Mouse (Mus musculus): ENCODE results near the gene Abcc1. TPM values are rescaled to one million over a fixed set of nuclear protein-coding genes. Genes with fewer than 3 reads are reported as not detected.

Abcc1 gene
- total and polyA plus RNA-seq, 2 experiments from 2014 or later = 2.0 to 6.7 TPM

DNA sequence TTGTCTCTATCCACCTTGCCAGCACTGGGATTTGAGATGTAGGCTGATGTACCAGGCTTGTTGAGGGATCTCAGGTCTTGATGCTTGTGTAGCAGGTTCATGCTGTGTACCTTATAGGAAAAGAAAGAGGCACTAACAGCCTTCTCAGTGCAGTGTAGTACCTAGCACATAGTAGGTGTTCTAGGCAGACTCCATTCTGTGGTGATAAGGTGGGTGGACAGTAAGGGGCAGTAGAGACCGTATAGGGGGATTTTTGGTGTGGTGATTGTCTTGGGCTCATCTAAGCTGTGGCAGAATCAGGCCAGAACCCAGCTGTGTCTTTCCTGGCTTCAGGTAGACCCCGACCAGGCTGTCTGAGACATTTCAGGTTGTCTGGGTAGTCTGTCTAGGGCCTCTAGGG, 15.0 kb downstream of the Abcc1 start:
- ATAC-seq (ENCODE audit: insufficient read depth, low read depth) = no peak
- peaks cover 6% of the 10 kb centered on the region for H3K4me1 ChIP-seq (ENCODE audit: control insufficient read depth, insufficient read depth)
- no peak overlapping the region for H3K4me3 ChIP-seq (ENCODE audit: low read depth, low read length)
- H3K9ac ChIP-seq (replicated peaks; ENCODE audit: low read depth, low read length) = no peak overlapping the region
- no peaks in the 10 kb centered on the region for H3K9me3 ChIP-seq (replicated peaks; ENCODE audit: control insufficient read depth, low read length)
- H3K27me3 ChIP-seq (ENCODE audit: control insufficient read depth, insufficient read depth, low read length) = no peaks in the 10 kb centered on the region
- H3K27ac ChIP-seq (ENCODE audit: low read depth) = no peak overlapping the region
- no peaks in the 10 kb centered on the region for H3K36me3 ChIP-seq (replicated peaks; ENCODE audit: control insufficient read depth, insufficient read depth, low read length)
- no peak for DNase-seq (ENCODE audit: low spot score)
- no peak for TF ChIP-seq CTCF (IDR thresholded peaks at IDR 0.05; ENCODE audit: low read depth)
- TF ChIP-seq EP300 (IDR thresholded peaks at IDR 0.05; ENCODE audit: low read depth) = no peak
- 75% methylated on average over 2 of the region's 2 CpGs for WGBS
- no peak overlapping the region for H3K4me2 ChIP-seq (ENCODE audit: low read depth, low read length)

DNA sequence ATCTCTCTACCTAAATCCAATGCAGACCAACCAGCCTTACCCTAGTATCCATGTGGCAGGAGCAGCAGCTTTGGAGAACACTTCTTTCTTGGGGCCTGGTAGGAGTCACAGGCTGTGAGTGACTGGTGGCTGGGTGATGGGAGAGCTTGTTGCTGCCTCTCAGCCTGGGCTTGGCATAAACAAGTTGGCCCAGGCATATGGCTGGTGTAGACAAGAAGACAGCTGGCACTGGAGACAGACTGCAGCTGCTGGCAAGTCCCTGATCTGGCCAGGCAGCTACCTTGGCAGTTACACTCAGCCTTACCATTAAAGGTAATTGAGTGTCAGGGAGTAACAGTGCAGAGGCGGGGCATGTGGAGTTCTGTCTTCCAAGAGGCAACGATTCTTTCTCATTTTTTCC, 16.0 kb downstream of the Abcc1 start:
- Histone ChIP-seq H3K27me3 (ENCODE audit: control insufficient read depth, insufficient read depth, low read length) (no peaks in the 10 kb centered on the region), H3K4me3 (ENCODE audit: low read depth, low read length) (no peak overlapping the region), H3K9me3 (replicated peaks; ENCODE audit: control insufficient read depth, low read length) (no peaks in the 10 kb centered on the region), H3K4me1 (ENCODE audit: control insufficient read depth, insufficient read depth) (no peaks in the 10 kb centered on the region), H3K4me2 (ENCODE audit: low read depth, low read length) (no peak overlapping the region), H3K27ac (ENCODE audit: low read depth) (peak overlapping the region; percentile 67), H3K9ac (replicated peaks; ENCODE audit: low read depth, low read length) (no peak overlapping the region), H3K36me3 (replicated peaks; ENCODE audit: control insufficient read depth, insufficient read depth, low read length) (no peaks in the 10 kb centered on the region)
- DNase-seq (ENCODE audit: low spot score) = no peak
- WGBS = 47% methylated on average over 2 of the region's 2 CpGs
- peak; percentile 81 for ATAC-seq (ENCODE audit: insufficient read depth, low read depth)
- no peak for TF ChIP-seq EP300 (IDR thresholded peaks at IDR 0.05; ENCODE audit: low read depth)
- no peak for TF ChIP-seq CTCF (IDR thresholded peaks at IDR 0.05; ENCODE audit: low read depth)

DNA sequence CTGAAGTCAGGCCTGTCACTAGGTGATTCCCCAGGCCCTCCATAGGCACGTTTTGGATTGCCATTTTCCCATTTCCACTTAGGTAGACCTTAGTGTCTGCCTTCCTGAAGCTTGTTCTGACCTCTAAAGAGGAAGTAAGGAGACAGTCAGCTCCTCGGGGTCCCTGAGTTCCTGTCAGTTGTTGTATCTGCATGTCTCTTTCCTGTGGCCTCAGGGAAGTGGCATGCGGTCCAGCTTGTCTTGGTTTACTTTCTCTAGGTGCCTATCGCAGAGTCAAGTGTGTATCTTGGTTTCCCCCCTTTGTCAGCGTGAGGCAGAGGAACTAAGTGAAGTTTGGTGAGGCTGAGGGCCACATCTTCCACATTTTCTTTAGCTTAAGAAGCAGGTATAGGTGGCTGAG, 17.3 kb downstream of the Abcc1 start:
- no peak overlapping the region for H3K9ac ChIP-seq (replicated peaks; ENCODE audit: low read depth, low read length)
- H3K36me3 ChIP-seq (replicated peaks; ENCODE audit: control insufficient read depth, insufficient read depth, low read length) = no peaks in the 10 kb centered on the region
- no peaks in the 10 kb centered on the region for H3K27me3 ChIP-seq (ENCODE audit: control insufficient read depth, insufficient read depth, low read length)
- H3K9me3 ChIP-seq (replicated peaks; ENCODE audit: control insufficient read depth, low read length) = no peaks in the 10 kb centered on the region
- DNase-seq (ENCODE audit: low spot score) = no peak
- H3K4me1 ChIP-seq (ENCODE audit: control insufficient read depth, insufficient read depth) = no peaks in the 10 kb centered on the region
- no peak overlapping the region for H3K4me2 ChIP-seq (ENCODE audit: low read depth, low read length)
- WGBS = 58% methylated on average over 5 of the region's 5 CpGs
- no peak overlapping the region for H3K4me3 ChIP-seq (ENCODE audit: low read depth, low read length)
- TF ChIP-seq EP300 (IDR thresholded peaks at IDR 0.05; ENCODE audit: low read depth) = no peak
- TF ChIP-seq CTCF (IDR thresholded peaks at IDR 0.05; ENCODE audit: low read depth) = no peak
- H3K27ac ChIP-seq (ENCODE audit: low read depth) = no peak overlapping the region
- ATAC-seq (ENCODE audit: insufficient read depth, low read depth) = no peak

DNA sequence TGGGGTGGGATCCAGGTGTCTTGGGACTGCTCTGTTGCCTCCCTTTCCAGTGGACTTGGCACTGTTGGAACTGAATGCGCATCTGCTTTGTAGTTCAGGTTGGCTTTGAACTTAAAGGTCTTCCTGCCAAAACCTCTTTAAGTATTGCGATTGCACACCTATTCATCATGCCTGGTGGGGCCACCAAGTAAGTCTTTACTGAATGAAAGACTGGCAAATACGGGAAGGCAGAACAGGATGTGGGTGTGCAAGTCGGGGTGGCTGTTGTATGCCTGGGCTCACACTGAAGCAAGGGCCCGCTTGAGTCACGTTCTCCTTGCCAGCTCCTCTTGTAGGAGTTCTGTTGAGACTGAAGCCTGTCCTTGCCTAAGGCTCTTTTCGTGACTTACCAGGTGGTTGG, 18.5 kb downstream of the Abcc1 start:
- DNase-seq (ENCODE audit: low spot score) = no peak
- WGBS = 81% methylated on average over 7 of the region's 7 CpGs
- no peak for ATAC-seq (ENCODE audit: insufficient read depth, low read depth)
- no peaks in the 10 kb centered on the region for H3K27me3 ChIP-seq (ENCODE audit: control insufficient read depth, insufficient read depth, low read length)
- H3K36me3 ChIP-seq (replicated peaks; ENCODE audit: control insufficient read depth, insufficient read depth, low read length) = no peaks in the 10 kb centered on the region
- no peak overlapping the region for H3K9ac ChIP-seq (replicated peaks; ENCODE audit: low read depth, low read length)
- H3K4me2 ChIP-seq (ENCODE audit: low read depth, low read length) = no peak overlapping the region
- H3K9me3 ChIP-seq (replicated peaks; ENCODE audit: control insufficient read depth, low read length) = no peaks in the 10 kb centered on the region
- no peak for TF ChIP-seq EP300 (IDR thresholded peaks at IDR 0.05; ENCODE audit: low read depth)
- no peak for TF ChIP-seq CTCF (IDR thresholded peaks at IDR 0.05; ENCODE audit: low read depth)
- no peak overlapping the region for H3K27ac ChIP-seq (ENCODE audit: low read depth)
- H3K4me3 ChIP-seq (ENCODE audit: low read depth, low read length) = no peak overlapping the region
- H3K4me1 ChIP-seq (ENCODE audit: control insufficient read depth, insufficient read depth) = no peaks in the 10 kb centered on the region

DNA sequence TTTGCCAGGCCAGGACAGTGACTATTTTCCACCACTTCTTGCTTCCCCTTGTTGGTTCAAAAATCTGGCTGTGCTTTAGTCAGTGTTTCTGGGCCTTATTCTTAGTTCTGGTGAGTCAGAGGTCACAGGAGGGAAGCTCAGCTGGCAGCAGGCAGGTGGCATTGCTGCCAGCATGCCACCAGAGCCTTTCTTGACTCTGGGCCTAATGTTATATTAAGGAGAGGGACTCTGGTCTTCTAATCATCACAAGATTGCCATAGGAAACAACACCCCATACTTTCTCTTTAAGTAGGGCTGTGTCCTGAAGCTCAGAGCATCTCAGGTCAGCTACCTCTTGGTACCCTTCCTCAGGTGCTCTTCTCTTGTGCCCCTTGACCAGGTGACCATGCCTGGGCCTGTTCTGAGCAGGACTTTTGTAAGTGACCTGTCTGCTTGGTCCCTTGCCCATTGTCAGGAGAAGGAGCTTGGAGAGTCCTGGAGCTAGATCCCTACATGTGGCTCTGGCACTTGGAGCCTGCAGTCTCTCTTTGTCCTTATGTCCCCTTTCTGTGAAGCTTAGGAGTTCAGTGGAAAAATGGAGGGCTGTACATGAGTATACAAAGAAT, 19.8 kb downstream of the Abcc1 start:
- TF ChIP-seq EP300 (IDR thresholded peaks at IDR 0.05; ENCODE audit: low read depth) (no peak), CTCF (IDR thresholded peaks at IDR 0.05; ENCODE audit: low read depth) (no peak)
- Histone ChIP-seq H3K9me3 (replicated peaks; ENCODE audit: control insufficient read depth, low read length) (no peaks in the 10 kb centered on the region), H3K27ac (ENCODE audit: low read depth) (no peak overlapping the region), H3K4me1 (ENCODE audit: control insufficient read depth, insufficient read depth) (no peaks in the 10 kb centered on the region), H3K36me3 (replicated peaks; ENCODE audit: control insufficient read depth, insufficient read depth, low read length) (no peaks in the 10 kb centered on the region), H3K27me3 (ENCODE audit: control insufficient read depth, insufficient read depth, low read length) (no peaks in the 10 kb centered on the region), H3K9ac (replicated peaks; ENCODE audit: low read depth, low read length) (no peak overlapping the region), H3K4me2 (ENCODE audit: low read depth, low read length) (no peak overlapping the region), H3K4me3 (ENCODE audit: low read depth, low read length) (no peak overlapping the region)
- DNase-seq (ENCODE audit: low spot score) (no peak), ATAC-seq (ENCODE audit: insufficient read depth, low read depth) (no peak)

DNA sequence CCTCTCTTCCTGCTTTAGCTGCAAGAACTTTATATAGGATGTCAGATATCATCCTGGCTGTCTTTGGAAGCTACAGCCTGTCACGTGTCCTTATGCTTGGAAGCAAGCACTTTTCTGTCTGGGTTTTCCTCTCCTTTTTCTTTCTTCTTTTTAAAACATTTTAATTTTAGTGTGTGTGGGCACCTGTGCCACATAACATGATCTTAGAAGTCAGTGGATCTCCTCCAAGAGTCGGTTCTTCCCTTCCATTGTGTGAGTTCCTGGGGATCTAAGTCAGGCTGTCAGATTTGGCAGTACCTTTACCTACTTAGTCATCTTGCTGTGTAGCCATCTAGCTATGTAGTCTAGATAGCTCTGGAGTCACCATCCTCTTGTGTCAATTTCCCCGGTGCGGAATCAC, 37.9 kb downstream of the Abcc1 start:
- Histone ChIP-seq H3K4me3 (ENCODE audit: low read depth, low read length) (no peak overlapping the region), H3K4me2 (ENCODE audit: low read depth, low read length) (no peak overlapping the region), H3K9ac (replicated peaks; ENCODE audit: low read depth, low read length) (no peak overlapping the region), H3K9me3 (replicated peaks; ENCODE audit: control insufficient read depth, low read length) (no peaks in the 10 kb centered on the region), H3K27me3 (ENCODE audit: control insufficient read depth, insufficient read depth, low read length) (no peaks in the 10 kb centered on the region), H3K36me3 (replicated peaks; ENCODE audit: control insufficient read depth, insufficient read depth, low read length) (no peaks in the 10 kb centered on the region), H3K27ac (ENCODE audit: low read depth) (no peak overlapping the region), H3K4me1 (ENCODE audit: control insufficient read depth, insufficient read depth) (no peaks in the 10 kb centered on the region)
- TF ChIP-seq CTCF (IDR thresholded peaks at IDR 0.05; ENCODE audit: low read depth) (no peak), EP300 (IDR thresholded peaks at IDR 0.05; ENCODE audit: low read depth) (no peak)
- ATAC-seq (ENCODE audit: insufficient read depth, low read depth) (no peak), DNase-seq (ENCODE audit: low spot score) (no peak)
- WGBS = 87% methylated on average over 4 of the region's 4 CpGs

All from heart, postnatal 0 days (tissue).